Mouse (Mus musculus): ENCODE data around the gene Stt3b.

DNA sequence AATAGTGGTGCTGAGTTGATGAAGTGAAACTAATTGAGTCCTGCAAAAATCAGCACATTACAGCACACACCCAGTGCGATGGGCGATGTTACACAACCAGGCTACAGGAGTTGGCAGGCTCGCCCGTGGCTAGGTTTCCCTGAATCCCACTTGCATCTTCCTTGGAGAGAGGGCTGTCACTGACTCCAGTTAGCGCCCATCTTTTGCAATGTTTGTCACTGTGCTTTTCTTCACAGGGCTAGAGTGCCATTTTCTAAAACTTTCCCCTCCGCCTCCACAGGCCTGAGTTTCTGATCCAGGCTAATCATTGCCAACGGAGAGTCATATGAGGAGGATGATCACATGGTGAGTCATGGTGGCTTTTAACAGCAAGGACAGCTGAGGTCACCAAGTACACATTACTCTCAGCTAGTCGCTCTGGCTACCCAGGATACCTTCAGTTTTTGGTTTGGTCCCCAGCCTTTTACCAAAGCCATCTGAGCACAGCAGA lies 73.8 kb downstream of the Stt3b start:
- TF ChIP-seq POLR2A (IDR thresholded peaks at IDR 0.05; ENCODE audit: insufficient read length, low read depth) (no peak), TCF12 (IDR thresholded peaks at IDR 0.05; ENCODE audit: insufficient read depth, poor library complexity, severe bottlenecking) (no peak), MAX (IDR thresholded peaks at IDR 0.05; ENCODE audit: low read depth) (no peak), POLR2AphosphoS2 (IDR thresholded peaks at IDR 0.05; ENCODE audit: insufficient read length, low read depth) (peak; percentile 52), USF1 (IDR thresholded peaks at IDR 0.05; ENCODE audit: low read depth) (peak; percentile 87), MYOD1 (IDR thresholded peaks at IDR 0.05; ENCODE audit: control insufficient read depth in 1 of 3, insufficient read length in 2 of 3, low read depth in 2 of 3) (peak in 2 of 3 experiments; percentile 57 to 73)

All from myocyte (in vitro differentiated cells).